In the genomic region with DNA sequence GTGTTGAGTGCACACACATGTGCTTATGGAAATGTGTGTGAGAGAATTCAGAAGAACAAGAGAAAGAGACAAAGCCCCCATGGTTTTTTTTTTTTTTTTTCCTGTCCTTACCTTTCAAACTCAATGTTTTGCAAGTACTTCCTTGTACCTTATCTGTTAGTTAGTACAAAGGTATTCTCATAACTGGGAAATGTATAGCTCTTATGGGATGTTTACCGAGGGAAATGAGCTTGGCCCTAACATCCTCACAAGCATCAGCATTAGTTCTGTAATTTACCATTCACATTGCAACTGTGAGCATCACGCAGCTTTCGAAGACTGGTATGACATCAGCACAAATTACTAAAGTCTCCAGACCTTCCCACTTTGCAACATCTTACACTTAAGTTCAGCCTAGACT, we compare ENCODE assay signal across 15 mouse cellular contexts.
"Had no signal": no experiment of that assay in that cellular context is flagged by ENCODE, and none has a peak within 500 bp of the region (broad histone marks: within the 10 kb centered on the region; RNA-seq: fewer than 3 reads in every experiment).

No protein-coding gene starts in this region.

- H3K36me3 ChIP-seq: limb, embryonic 10.5 days; limb, embryonic 13.5 days; stomach, embryonic 15.5 days had no signal

- H3K4me2 ChIP-seq: limb, embryonic 13.5 days; midbrain, embryonic 11.5 days; stomach, embryonic 15.5 days had no signal

- H3K27me3 ChIP-seq: limb, embryonic 13.5 days; stomach, embryonic 15.5 days had no signal

- H3K27ac ChIP-seq: limb, embryonic 10.5 days; limb, embryonic 13.5 days; stomach, embryonic 15.5 days had no signal

- H3K9me3 ChIP-seq: limb, embryonic 10.5 days; limb, embryonic 13.5 days; stomach, embryonic 15.5 days had no signal

- H3K4me3 ChIP-seq: limb, embryonic 10.5 days; limb, embryonic 13.5 days; stomach, embryonic 15.5 days had no signal

- H3K9ac ChIP-seq: limb, embryonic 13.5 days; stomach, embryonic 15.5 days had no signal

- ATAC-seq: inflammation-experienced regulatory T-cells, adult 6 months had no signal

- DNase-seq: kidney, adult 18-20 months; kidney, adult 9 months; kidney, postnatal 14 days; kidney, postnatal 4 days; lung, adult 2 months; lung, postnatal 14 days; lung, postnatal 4 days; midbrain, embryonic 14.5 days; thymus, adult 18-20 months; thymus, postnatal 36 days had no signal
